Mouse (Mus musculus) forebrain, embryonic 14.5 days (tissue): ENCODE results near the gene Pex19. TPM values are rescaled to one million over a fixed set of nuclear protein-coding genes. Genes with fewer than 3 reads are reported as not detected.

Source experiments
- ATAC-seq: fragments of 200-750 bp; cut with Nextera tagmentation; 2 replicates; pipeline ENCODE4 v1.8.0; 2017; ENCODE audit warnings: mild to moderate bottlenecking, moderate library complexity
- DNase-seq: peaks from one replicate; pipeline ENCODE4 v3.0.0-alpha.2; 2015; ENCODE audit warnings: low spot score
- H3K27ac ChIP-seq: fragments of 300-500 bp; sonication (generic); 2 replicates; pipeline ENCODE4 v1.5.1; 2014; ENCODE audit warnings: low read depth, mild to moderate bottlenecking, control low read depth, low read length, moderate library complexity
- H3K27me3 ChIP-seq: fragments of 300-500 bp; sonication (generic); replicated peaks from 2 replicates; pipeline ENCODE4 v1.6.1; 2014; ENCODE audit warnings: low read length, control low read depth, mixed read lengths; ENCODE audit not compliant: control insufficient read depth, insufficient read depth
- H3K36me3 ChIP-seq: fragments of 300-500 bp; sonication (generic); 2 replicates; pipeline ENCODE4 v1.6.1; 2014; ENCODE audit warnings: low read length, control low read depth; ENCODE audit not compliant: control insufficient read depth, insufficient read depth
- H3K4me1 ChIP-seq: fragments of 300-500 bp; sonication (generic); 2 replicates; pipeline ENCODE4 v1.6.1; 2014; ENCODE audit warnings: antibody characterized with exemption, low read length, control low read depth; ENCODE audit not compliant: control insufficient read depth, insufficient read depth
- H3K4me2 ChIP-seq: fragments of 300-500 bp; sonication (generic); 2 replicates; pipeline ENCODE4 v1.6.1; 2014; ENCODE audit warnings: mild to moderate bottlenecking, control low read depth, low read length
- H3K4me3 ChIP-seq: fragments of 300-500 bp; sonication (generic); 2 replicates; pipeline ENCODE4 v1.5.1; 2014; ENCODE audit warnings: low read depth, low read length, control low read depth
- H3K9ac ChIP-seq: fragments of 300-500 bp; sonication (generic); 2 replicates; pipeline ENCODE4 v1.6.1; 2014; ENCODE audit warnings: mild to moderate bottlenecking, low read length, control low read depth, moderate library complexity
- H3K9me3 ChIP-seq: fragments of 300-500 bp; sonication (generic); replicated peaks from 2 replicates; pipeline ENCODE4 v1.6.1; 2016; ENCODE audit warnings: low read length, control low read depth, mixed read lengths; ENCODE audit not compliant: control insufficient read depth
- WGBS: fragments of 180-500 bp; shearing (Covaris S2); extraction: QIAGEN DNeasy Blood & Tissue Kit; methylation state at CpG from one replicate; pipeline ENCODE4 v1.1.7; 2014; 5-methylcytosine and 5-hydroxymethylcytosine counted together
- polyA plus RNA-seq: library from polyadenylated mRNA; unstranded; fragments of >200 nt; fragmentation: Nextera tagmentation; extraction: Ambion mirVana; gene quantifications from 2 replicates; pipeline ENCODE4 v1.2.1, GENCODE M21; 2014

Gene Pex19
- polyA plus RNA-seq, 1 experiment from 2014 or later, result 159 TPM

DNA sequence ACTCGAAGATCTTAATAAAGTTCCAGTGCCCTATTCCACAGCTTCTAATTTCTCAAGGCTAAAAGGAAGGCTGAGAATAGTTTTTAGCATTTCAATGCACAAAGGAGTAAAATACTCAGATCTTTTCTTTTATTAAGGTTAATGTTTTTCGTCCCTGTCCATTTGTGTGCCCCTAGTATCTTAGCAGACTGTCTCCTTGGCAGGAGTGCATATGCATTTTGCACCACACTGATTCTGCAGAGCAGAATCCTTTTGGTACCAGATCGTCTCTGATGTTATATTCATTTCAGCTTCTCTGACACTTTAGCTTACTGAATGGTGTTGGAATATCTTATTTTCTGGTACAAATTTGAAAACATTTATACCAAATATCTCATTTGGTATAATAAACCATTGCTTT is 55.2 kb downstream of the Pex19 start:
- Histone ChIP-seq H3K4me1 (no peaks in the 10 kb centered on the region), H3K27ac (no peak overlapping the region), H3K36me3 (peaks cover 51% of the 10 kb centered on the region), H3K27me3 (no peaks in the 10 kb centered on the region), H3K4me3 (no peak overlapping the region), H3K9ac (no peak overlapping the region), H3K9me3 (no peaks in the 10 kb centered on the region), H3K4me2 (no peak overlapping the region)
- ATAC-seq, result no peak
- no peak for DNase-seq
- 91% methylated on average over 3 of the region's 3 CpGs for WGBS

DNA sequence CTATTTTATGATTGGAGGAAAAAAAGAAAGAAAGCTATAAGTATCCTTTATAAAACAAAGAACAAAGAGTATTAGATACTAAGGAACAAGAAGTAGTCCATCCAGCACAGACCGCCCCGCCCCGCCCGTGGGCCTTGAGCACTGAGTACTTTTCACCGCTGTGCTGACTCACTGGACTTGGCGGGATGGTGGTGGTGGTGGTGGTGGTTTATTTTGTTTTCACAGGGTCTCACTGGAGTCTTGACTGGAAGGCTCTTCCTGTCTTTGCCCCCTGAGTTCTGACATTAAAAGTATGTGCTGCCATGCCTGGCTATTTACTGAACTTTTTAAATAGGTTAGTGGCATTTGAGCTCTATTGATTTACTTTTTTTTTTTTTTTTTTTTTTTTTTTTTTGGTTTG is 56.5 kb downstream of the Pex19 start:
- ATAC-seq, result no peak
- peaks cover 56% of the 10 kb centered on the region for H3K36me3 ChIP-seq
- H3K27me3 ChIP-seq, result no peaks in the 10 kb centered on the region
- 97% methylated on average over 6 of the region's 6 CpGs for WGBS
- no peak for DNase-seq
- H3K4me1 ChIP-seq, result no peaks in the 10 kb centered on the region
- H3K27ac ChIP-seq, result no peak overlapping the region
- H3K9ac ChIP-seq, result no peak overlapping the region
- no peaks in the 10 kb centered on the region for H3K9me3 ChIP-seq
- H3K4me3 ChIP-seq, result no peak overlapping the region
- no peak overlapping the region for H3K4me2 ChIP-seq

- H3K4me2 ChIP-seq, result no peak overlapping the region
- ATAC-seq (no peak), DNase-seq (no peak)
- H3K27me3 ChIP-seq, result no peaks in the 10 kb centered on the region
- no peak overlapping the region for H3K9ac ChIP-seq
- no peaks in the 10 kb centered on the region for H3K9me3 ChIP-seq
- no peaks in the 10 kb centered on the region for H3K4me1 ChIP-seq
- H3K4me3 ChIP-seq, result no peak overlapping the region
- peaks cover 60% of the 10 kb centered on the region for H3K36me3 ChIP-seq
- H3K27ac ChIP-seq, result no peak overlapping the region
Observed at GRCm38 (mm10) chr1:172183915-172184314, 57.4 kb downstream of the Pex19 start.

Other genes starting within 250 kb of the Pex19 start
- gene Gm10521, start 231.1 kb upstream of the Pex19 start, polyA plus RNA-seq, result not detected in 2 replicates
- gene Slamf6, start 209.2 kb upstream of the Pex19 start, polyA plus RNA-seq, result 0.40 TPM in 1 of 2 replicates, not detected in the other
- gene Vangl2, start 98.3 kb upstream of the Pex19 start, polyA plus RNA-seq, result 45.1 and 55.8 TPM in 2 replicates
- gene Nhlh1, start 69.2 kb upstream of the Pex19 start, polyA plus RNA-seq, result 4.5 and 7.4 TPM in 2 replicates
- 123 and 148 TPM in 2 replicates for gene Copa, start 44.2 kb upstream of the Pex19 start, polyA plus RNA-seq
- 81.3 and 93.7 TPM in 2 replicates for gene Ncstn, start 44.0 kb upstream of the Pex19 start, polyA plus RNA-seq
- 76.1 and 83.1 TPM in 2 replicates for gene Dcaf8, start 21.3 kb downstream of the Pex19 start, polyA plus RNA-seq
- gene Pea15a, start 80.0 kb downstream of the Pex19 start, polyA plus RNA-seq, result 433 and 436 TPM in 2 replicates
- gene Casq1, start 93.1 kb downstream of the Pex19 start, polyA plus RNA-seq, result 3.8 and 4.0 TPM in 2 replicates
- 0.08 and 0.12 TPM in 2 replicates for gene Atp1a4, start 131.7 kb downstream of the Pex19 start, polyA plus RNA-seq
- gene Igsf8, start 134.9 kb downstream of the Pex19 start, polyA plus RNA-seq, result 132 and 147 TPM in 2 replicates
- gene Atp1a2, start 171.3 kb downstream of the Pex19 start, polyA plus RNA-seq, result 12.9 and 19.8 TPM in 2 replicates
- gene Kcnj9, start 202.6 kb downstream of the Pex19 start, polyA plus RNA-seq, result 1.3 and 1.5 TPM in 2 replicates
- gene Kcnj10, start 214.5 kb downstream of the Pex19 start, polyA plus RNA-seq, result 1.5 and 1.6 TPM in 2 replicates
- 4.8 and 5.1 TPM in 2 replicates for gene Pigm, start 249.8 kb downstream of the Pex19 start, polyA plus RNA-seq